Mouse (Mus musculus) CD4-positive naive resting alpha-beta T cell, adult 57 days (primary cell): ENCODE measurements around the gene Nkpd1. TPM values are rescaled to one million over a fixed set of nuclear protein-coding genes. Genes with fewer than 3 reads are reported as not detected.

Experiments
- total RNA-seq: library from RNA; stranded (reverse); gene quantifications from one replicate; pipeline ENCODE4 v1.2.4, GENCODE M21; 2023

Nkpd1 gene
- total RNA-seq = not detected

DNA sequence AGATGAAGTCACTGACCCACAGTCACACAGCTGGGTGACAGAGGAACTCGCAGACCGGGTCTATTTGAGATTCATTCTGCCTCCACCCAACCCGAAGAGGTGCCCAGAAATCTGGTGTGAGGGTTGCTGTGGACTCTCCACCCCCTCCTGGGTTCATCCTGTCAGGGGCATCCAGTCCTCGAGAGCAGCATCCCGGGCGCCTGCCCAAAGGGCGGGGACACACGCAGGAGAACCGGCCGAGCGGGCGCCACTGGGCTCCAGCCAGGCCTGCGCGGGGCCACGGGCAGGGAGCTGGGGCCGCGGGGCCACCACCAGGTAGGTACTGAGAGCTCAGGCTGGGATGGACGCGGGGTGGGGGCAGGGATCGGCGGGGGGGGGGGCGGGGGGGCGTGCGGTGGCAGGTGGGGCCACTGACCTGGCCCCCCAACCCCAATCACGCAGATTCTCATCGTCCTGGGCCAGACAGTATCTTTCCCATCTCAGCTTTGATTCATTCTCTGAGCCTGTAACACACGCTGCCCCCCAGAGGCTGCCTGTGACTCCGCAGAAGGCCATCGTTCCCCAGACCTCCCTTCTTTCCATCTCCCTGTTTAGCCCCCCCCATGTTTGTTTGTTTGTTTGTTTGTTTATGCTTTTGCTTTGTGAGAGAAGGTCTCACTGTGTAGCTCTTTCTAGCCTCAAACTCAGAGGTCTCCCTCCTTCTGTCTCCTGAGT, at the start of gene Nkpd1:
Gene Nkpd1 (plus strand): TSS at position 187 of the 714 bp plus-strand sequence.

DNA sequence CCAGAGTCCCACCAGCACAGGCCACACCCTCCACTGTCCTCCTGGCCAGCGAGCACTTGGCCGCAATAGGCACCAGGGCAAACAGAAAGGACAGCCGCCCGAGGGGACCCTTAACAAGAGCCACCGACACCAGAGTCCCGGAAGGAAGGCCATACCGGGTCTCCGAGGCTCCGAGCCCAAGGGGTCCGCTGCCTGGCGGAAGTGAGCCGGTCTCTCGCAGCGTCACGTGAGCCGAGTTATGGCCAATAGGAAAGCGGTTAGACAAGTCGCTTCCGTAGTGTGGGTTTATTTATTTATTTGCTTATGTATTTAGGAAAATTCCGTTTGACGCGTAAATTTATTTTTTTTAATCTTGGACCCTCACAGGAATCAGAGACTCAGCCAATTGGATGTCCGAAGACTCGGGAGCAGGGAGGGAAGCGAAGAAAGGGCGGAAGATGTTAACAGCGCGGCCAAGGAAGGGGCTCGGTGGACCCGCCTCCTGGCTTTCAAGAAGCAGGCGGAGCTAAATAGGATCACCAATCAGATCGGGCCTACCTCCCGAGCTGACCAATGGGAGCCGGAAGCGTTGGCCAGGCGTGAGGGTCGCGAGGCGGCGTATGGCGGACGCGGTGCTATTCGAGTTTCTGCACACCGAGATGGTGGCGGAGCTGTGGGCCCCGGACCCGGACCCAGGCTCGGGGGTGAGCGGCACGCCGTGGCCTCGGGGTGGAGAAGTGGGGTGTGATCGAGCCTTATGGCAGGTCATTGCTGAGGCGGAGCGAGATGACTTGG, 9.3 kb upstream of the Nkpd1 start, which contains the start of the genes Bloc1s3 and Trappc6a:
Gene Bloc1s3 (minus strand): TSS at position 218 of the 774 bp plus-strand sequence.
Gene Trappc6a (plus strand): TSS at position 246 of the 774 bp plus-strand sequence.

DNA sequence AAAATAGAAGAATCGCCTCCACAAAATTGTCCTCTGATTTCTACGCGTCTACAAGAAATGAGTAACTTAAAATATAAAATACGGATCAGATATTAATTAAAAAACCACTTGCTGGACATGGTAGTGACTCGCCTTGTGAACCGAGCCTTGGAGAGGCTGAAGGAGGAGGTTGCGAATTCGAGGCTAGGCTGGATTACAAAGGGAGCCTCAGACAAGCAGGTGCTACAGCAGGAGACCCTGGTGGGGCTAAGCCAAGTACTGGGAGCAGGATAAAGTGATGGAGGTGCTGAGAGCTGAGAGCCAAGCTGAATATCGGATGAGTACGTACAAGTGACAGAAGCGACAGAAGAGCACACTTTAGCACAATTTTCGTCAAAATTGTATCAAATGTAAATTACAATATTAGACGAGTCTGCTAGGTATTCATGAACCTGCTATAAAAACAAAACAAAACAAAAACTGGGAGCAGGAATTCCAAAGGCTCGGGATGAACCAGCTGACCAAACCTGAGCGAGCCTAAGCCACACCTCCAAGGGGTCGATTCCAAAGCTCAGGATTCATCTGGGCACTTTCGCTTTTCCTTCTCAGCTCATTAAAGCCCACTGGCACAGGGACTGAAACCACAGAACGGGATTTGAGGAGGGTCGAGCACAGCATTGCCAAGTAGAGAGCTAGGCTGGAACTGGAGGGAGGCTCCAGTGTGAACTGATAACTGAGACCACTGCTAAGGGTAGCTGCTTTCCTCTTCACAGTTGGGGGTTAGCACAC, 45.2 kb downstream of the Nkpd1 start, which contains the start of gene Ppp1r37:
Gene Ppp1r37 (minus strand): TSS at position 434 of the 768 bp plus-strand sequence.

Other genes starting within 250 kb of the Nkpd1 start
- 277 TPM for gene Vasp, start 246.0 kb upstream of the Nkpd1 start, total RNA-seq
- gene Ppm1n, start 237.8 kb upstream of the Nkpd1 start, total RNA-seq = 0.89 TPM
- gene Rtn2, start 235.2 kb upstream of the Nkpd1 start, total RNA-seq = not detected
- gene Fosb, start 207.8 kb upstream of the Nkpd1 start, total RNA-seq = 869 TPM
- gene Ercc1, start 173.1 kb upstream of the Nkpd1 start, total RNA-seq = 55.4 TPM
- gene Cd3eap, start 158.4 kb upstream of the Nkpd1 start, total RNA-seq = 15.5 TPM
- 1.5 TPM for gene Ppp1r13l, start 158.1 kb upstream of the Nkpd1 start, total RNA-seq
- 74.3 TPM for gene Ercc2, start 135.8 kb upstream of the Nkpd1 start, total RNA-seq
- gene Klc3, start 113.7 kb upstream of the Nkpd1 start, total RNA-seq = 7.1 TPM
- gene Ckm, start 113.1 kb upstream of the Nkpd1 start, total RNA-seq = not detected
- gene Mark4, start 59.0 kb upstream of the Nkpd1 start, total RNA-seq = 34.7 TPM
- not detected for gene Exoc3l2, start 54.5 kb upstream of the Nkpd1 start, total RNA-seq
- gene Bloc1s3, start 9.5 kb upstream of the Nkpd1 start, total RNA-seq = 4.1 TPM
- gene Trappc6a, start 9.4 kb upstream of the Nkpd1 start, total RNA-seq = 25.3 TPM
- 61.6 TPM for gene Ppp1r37, start 45.2 kb downstream of the Nkpd1 start, total RNA-seq
- 0.83 TPM for gene Zfp296, start 59.4 kb downstream of the Nkpd1 start, total RNA-seq
- 52.5 TPM for gene Gemin7, start 59.8 kb downstream of the Nkpd1 start, total RNA-seq
- gene Clasrp, start 86.6 kb downstream of the Nkpd1 start, total RNA-seq = 84.2 TPM
- gene Relb, start 111.6 kb downstream of the Nkpd1 start, total RNA-seq = 56.3 TPM
- gene Clptm1, start 147.2 kb downstream of the Nkpd1 start, total RNA-seq = 76.6 TPM
- not detected for gene Apoc2, start 160.1 kb downstream of the Nkpd1 start, total RNA-seq
- gene Gm44805, start 163.6 kb downstream of the Nkpd1 start, total RNA-seq = not detected
- gene Apoc4, start 163.6 kb downstream of the Nkpd1 start, total RNA-seq = not detected
- gene Apoc1, start 174.8 kb downstream of the Nkpd1 start, total RNA-seq = 2.0 TPM
- 38.1 TPM for gene Apoe, start 181.3 kb downstream of the Nkpd1 start, total RNA-seq
- 56.8 TPM for gene Tomm40, start 197.6 kb downstream of the Nkpd1 start, total RNA-seq
- gene Nectin2, start 232.6 kb downstream of the Nkpd1 start, total RNA-seq = 0.62 TPM